Mouse (Mus musculus): Measurements from ENCODE around the gene Xpo6.

GRCm38 (mm10) chr7:126248088-126248487 is 47.8 kb upstream of the Xpo6 start:
- no peak for TF ChIP-seq USF1 (IDR thresholded peaks at IDR 0.05; ENCODE audit: low read depth)
- no peak for TF ChIP-seq CTCF (IDR thresholded peaks at IDR 0.05; ENCODE audit: control insufficient read depth, insufficient read depth, insufficient read length)

Data from C2C12 (cell line).